Mouse (Mus musculus) CH12.LX (cell line): ENCODE measurements around the gene Exosc7. TPM values are rescaled to one million over a fixed set of nuclear protein-coding genes. Genes with fewer than 3 reads are reported as not detected.

Experiments
- DNase-seq: peaks from one replicate; pipeline ENCODE4 v3.0.0-alpha.2; 2013; ENCODE audit errors: extremely low read depth
- H3K27ac ChIP-seq: 2 replicates; pipeline ENCODE4 v1.5.1; 2012; ENCODE audit warnings: low read depth, mild to moderate bottlenecking, control low read depth, moderate library complexity; ENCODE audit not compliant: insufficient read depth
- H3K27me3 ChIP-seq: replicated peaks from 2 replicates; pipeline ENCODE3; 2012; ENCODE audit warnings: inconsistent platforms
- H3K36me3 ChIP-seq, 2 experiments: replicated peaks in 1 of 2; 2 replicates each; pipeline versions ENCODE3 to v1.6.1; 2012; ENCODE audit warnings: inconsistent platforms in 1 of 2, low read length in 1 of 2, mild to moderate bottlenecking in 1 of 2, mixed read lengths in 1 of 2, moderate library complexity in 1 of 2; ENCODE audit not compliant: control insufficient read depth in 1 of 2, insufficient read depth in 1 of 2
- H3K4me1 ChIP-seq, 2 experiments: 2 replicates each; pipeline ENCODE4 v1.6.1; 2012; ENCODE audit warnings: inconsistent platforms in 1 of 2, moderate library complexity in 1 of 2; ENCODE audit not compliant: insufficient read depth in 2 of 2, control insufficient read depth in 1 of 2
- H3K4me2 ChIP-seq: 2 replicates; pipeline ENCODE4 v1.6.1; 2012; ENCODE audit warnings: low read depth, mild to moderate bottlenecking, control low read depth; ENCODE audit not compliant: poor library complexity, insufficient read depth, severe bottlenecking
- H3K4me3 ChIP-seq, 3 experiments: fragments of 150-350 bp in 1 of 3; sonication (generic) in 1 of 3; replicated peaks in 1 of 3; 2 replicates each; pipeline versions ENCODE3 to v1.5.1; 2011 to 2012; ENCODE audit warnings: low read depth in 2 of 3, low read length in 2 of 3, mild to moderate bottlenecking in 2 of 3, moderate library complexity in 2 of 3, control low read depth in 1 of 3, improper control_type of control experiment in 1 of 3, inconsistent platforms in 1 of 3, mixed read lengths in 1 of 3; ENCODE audit not compliant: poor library complexity in 1 of 3
- H3K79me2 ChIP-seq: replicated peaks from 2 replicates; pipeline ENCODE4 v1.6.1; 2012; ENCODE audit warnings: mild to moderate bottlenecking, moderate library complexity; ENCODE audit not compliant: control insufficient read depth, poor library complexity, insufficient read depth, severe bottlenecking; ENCODE audit errors: extremely low read depth
- H3K9ac ChIP-seq: 2 replicates; pipeline ENCODE4 v1.6.1; 2012; ENCODE audit warnings: low read depth, mild to moderate bottlenecking, control low read depth, moderate library complexity; ENCODE audit not compliant: insufficient read depth
- H3K9me3 ChIP-seq: replicated peaks from 2 replicates; pipeline ENCODE3; 2012; ENCODE audit warnings: low read length, inconsistent platforms, mixed read lengths
- BHLHE40 ChIP-seq: IDR thresholded peaks from 2 replicates; pipeline ENCODE4 v1.6.1; 2011; ENCODE audit warnings: mild to moderate bottlenecking, low read depth, low read length, improper control_type of control experiment
- CTCF ChIP-seq, 2 experiments: IDR thresholded peaks in 1 of 2; conservative IDR thresholded peaks in 1 of 2; 2 replicates each; pipeline ENCODE4 v1.5.1; 2011 to 2012; ENCODE audit warnings: low read depth in 2 of 2, low read length in 2 of 2, improper control_type of control experiment in 1 of 2, inconsistent platforms in 1 of 2, mild to moderate bottlenecking in 1 of 2, moderate library complexity in 1 of 2
- E2F4 ChIP-seq: IDR thresholded peaks from 2 replicates; pipeline ENCODE4 v1.6.1; 2011; ENCODE audit warnings: low read depth, low read length, improper control_type of control experiment; ENCODE audit not compliant: insufficient replicate concordance
- EP300 ChIP-seq: IDR thresholded peaks from 2 replicates; pipeline ENCODE4 v1.6.1; 2011; ENCODE audit warnings: low read length, improper control_type of control experiment
- ETS1 ChIP-seq: conservative IDR thresholded peaks from 2 replicates; pipeline ENCODE4 v1.6.1; 2012; ENCODE audit warnings: low read depth, mild to moderate bottlenecking, inconsistent platforms, low read length, improper control_type of control experiment, moderate library complexity
- HCFC1 ChIP-seq: IDR thresholded peaks from 2 replicates; pipeline ENCODE4 v1.6.1; 2012; ENCODE audit warnings: low read depth, mild to moderate bottlenecking, inconsistent platforms, low read length, improper control_type of control experiment
- JUN ChIP-seq: IDR thresholded peaks from 2 replicates; pipeline ENCODE4 v1.6.1; 2011; ENCODE audit warnings: low read depth, mild to moderate bottlenecking, low read length, improper control_type of control experiment, moderate library complexity; ENCODE audit not compliant: insufficient read depth
- JUND ChIP-seq: conservative IDR thresholded peaks from 2 replicates; pipeline ENCODE4 v1.6.1; 2011; ENCODE audit warnings: low read depth, low read length, improper control_type of control experiment
- KAT2A ChIP-seq: IDR thresholded peaks from 2 replicates; pipeline ENCODE4 v1.6.1; 2012; ENCODE audit warnings: low read length, improper control_type of control experiment, inconsistent platforms; ENCODE audit not compliant: insufficient replicate concordance
- MAFK ChIP-seq: IDR thresholded peaks from 2 replicates; pipeline ENCODE4 v1.6.1; 2011; ENCODE audit warnings: low read length, improper control_type of control experiment; ENCODE audit not compliant: insufficient replicate concordance
- MEF2A ChIP-seq: IDR thresholded peaks from 2 replicates; pipeline ENCODE4 v1.6.1; 2014; ENCODE audit warnings: low read depth, mild to moderate bottlenecking, inconsistent platforms, low read length, improper control_type of control experiment, borderline replicate concordance
- MXI1 ChIP-seq: IDR thresholded peaks from 2 replicates; pipeline ENCODE4 v1.6.1; 2011; ENCODE audit warnings: mild to moderate bottlenecking, low read depth, low read length, improper control_type of control experiment
- NELFE ChIP-seq: IDR thresholded peaks from 2 replicates; pipeline ENCODE4 v1.6.1; 2011; ENCODE audit warnings: low read depth, low read length, improper control_type of control experiment
- POLR2AphosphoS2 ChIP-seq: IDR thresholded peaks from 2 replicates; pipeline ENCODE4 v1.6.1; 2011; ENCODE audit warnings: low read depth, low read length, improper control_type of control experiment
- RAD21 ChIP-seq: IDR thresholded peaks from 2 replicates; pipeline ENCODE4 v1.6.1; 2011; ENCODE audit warnings: low read depth, mild to moderate bottlenecking, low read length, improper control_type of control experiment, moderate library complexity
- TBP ChIP-seq: conservative IDR thresholded peaks from 2 replicates; pipeline ENCODE4 v1.6.1; 2011; ENCODE audit warnings: low read depth, low read length, improper control_type of control experiment
- TCF12 ChIP-seq: IDR thresholded peaks from 2 replicates; pipeline ENCODE4 v1.6.1; 2014; ENCODE audit warnings: low read depth, mild to moderate bottlenecking, inconsistent platforms, low read length, improper control_type of control experiment
- USF1 ChIP-seq: IDR thresholded peaks from 2 replicates; pipeline ENCODE4 v1.6.1; 2014; ENCODE audit warnings: low read depth, mild to moderate bottlenecking, inconsistent platforms, low read length, improper control_type of control experiment
- ZC3H11A ChIP-seq: IDR thresholded peaks from 2 replicates; pipeline ENCODE4 v1.6.1; 2012; ENCODE audit warnings: low read depth, mild to moderate bottlenecking, inconsistent platforms, low read length, improper control_type of control experiment
- ZKSCAN1 ChIP-seq: IDR thresholded peaks from 2 replicates; pipeline ENCODE4 v1.6.1; 2012; ENCODE audit warnings: low read depth, inconsistent platforms, low read length, improper control_type of control experiment, borderline replicate concordance
- ZMIZ1 ChIP-seq: IDR thresholded peaks from 2 replicates; pipeline ENCODE4 v1.6.1; 2012; ENCODE audit warnings: low read depth, mild to moderate bottlenecking, inconsistent platforms, low read length, improper control_type of control experiment
- ZNF384 ChIP-seq: IDR thresholded peaks from 2 replicates; pipeline ENCODE4 v1.6.1; 2012; ENCODE audit warnings: low read depth, low read length, improper control_type of control experiment, inconsistent platforms
- dilution Hi-C: fragments of 300-500 bp; cut with MboI; formaldehyde crosslinking; loops from 2 replicates; pipeline ENCODE4 v1.14.3; 2020; ENCODE audit warnings: low sequenced_read_pairs; ENCODE audit not compliant: extremely low pct_unique_long_range_greater_than_20kb, extremely low pct_ligation_motif_present
- in situ Hi-C: fragments of 300-500 bp; cut with MboI; formaldehyde crosslinking; loops from 3 replicates; pipeline ENCODE4 v1.14.3; 2019; ENCODE audit warnings: low sequenced_read_pairs, low pct_ligation_motif_present, low pct_unique_long_range_greater_than_20kb, mixed read lengths
- polyA plus RNA-seq: library from polyadenylated mRNA; unstranded; fragments of >175 nt; gene quantifications from 2 replicates; pipeline ENCODE4 v1.2.1, GENCODE M21; 2012; ENCODE audit warnings: low read depth; ENCODE audit not compliant: insufficient read length
- total RNA-seq, 2 experiments: library from RNA; depleted of rRNA; stranded (reverse); fragments of 300-350 nt in 1 of 2; fragments of >200 nt in 1 of 2; gene quantifications; 2 replicates each; pipeline ENCODE4 v1.2.3; 2012 to 2014

Exosc7 gene
- total and polyA plus RNA-seq, 3 experiments: 135 to 143 (median 139) TPM

DNA sequence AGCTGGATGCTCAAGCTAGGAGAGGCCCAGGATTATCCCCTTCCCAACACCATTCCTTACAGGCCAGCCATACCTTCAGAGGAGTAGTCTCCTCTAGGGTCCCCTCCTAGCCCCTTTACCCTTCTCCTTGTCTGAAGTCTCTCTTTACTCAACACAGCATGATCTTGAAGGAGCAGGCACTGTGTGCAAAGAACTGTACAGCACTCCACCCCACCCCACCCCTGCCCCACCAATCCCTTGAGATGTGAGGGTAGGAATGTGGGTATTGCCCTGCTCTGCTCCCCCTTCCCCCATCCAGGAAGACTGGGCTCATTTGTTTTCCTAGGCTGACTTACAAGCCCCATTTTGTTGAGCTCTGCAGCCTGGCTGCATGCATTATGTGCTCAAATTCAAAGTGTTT lies 8.7 kb upstream of the Exosc7 start:
- in situ Hi-C loops: no loop called here
- H3K4me1 ChIP-seq: peaks cover 0 to 30% of the 10 kb centered on the region in 2 experiments; a peak in 3 of 4 replicates
- no peak overlapping the region for H3K4me2 ChIP-seq
- H3K9me3 ChIP-seq: no peaks in the 10 kb centered on the region
- no peak overlapping the region for H3K4me3 ChIP-seq
- H3K36me3 ChIP-seq: peaks cover 27 to 87% of the 10 kb centered on the region in 2 experiments
- dilution Hi-C loops: no loop called here
- no peak for DNase-seq
- H3K9ac ChIP-seq: no peak overlapping the region
- H3K27me3 ChIP-seq: no peaks in the 10 kb centered on the region
- no peak for TF ChIP-seq NELFE
- no peak for TF ChIP-seq CTCF (conservative IDR thresholded peaks at IDR 0.05 in 1 of 2, IDR thresholded peaks at IDR 0.05 in 1 of 2; ENCODE audit: low read depth in 2 of 2, low read length in 2 of 2)
- no peak for TF ChIP-seq RAD21
- TF ChIP-seq POLR2AphosphoS2: no peak
- no peak for TF ChIP-seq BHLHE40
- TF ChIP-seq HCFC1: no peak
- TF ChIP-seq MXI1: no peak
- TF ChIP-seq TBP: no peak
- TF ChIP-seq ETS1: no peak
- no peak for TF ChIP-seq TCF12
- TF ChIP-seq ZNF384: no peak
- TF ChIP-seq USF1: no peak
- TF ChIP-seq, all 38 proteins: peak for 0
- Histone ChIP-seq H3K27ac (no peak overlapping the region), H3K79me2 (peaks cover 18% of the 10 kb centered on the region)

- no peaks in the 10 kb centered on the region for H3K9me3 ChIP-seq
- no peak overlapping the region for H3K27ac ChIP-seq
- H3K4me2 ChIP-seq: no peak overlapping the region
- dilution Hi-C loops (no loop called here), in situ Hi-C loops (no loop called here)
- no peaks in the 10 kb centered on the region for H3K27me3 ChIP-seq
- peaks cover 39% of the 10 kb centered on the region for H3K79me2 ChIP-seq
- no peak for TF ChIP-seq HCFC1
- no peak for TF ChIP-seq ZMIZ1
- no peak for TF ChIP-seq KAT2A
- TF ChIP-seq USF1: no peak
- no peak for TF ChIP-seq JUND
- no peak for TF ChIP-seq RAD21
- TF ChIP-seq EP300: no peak
- TF ChIP-seq CTCF (conservative IDR thresholded peaks at IDR 0.05 in 1 of 2, IDR thresholded peaks at IDR 0.05 in 1 of 2; ENCODE audit: low read depth in 2 of 2, low read length in 2 of 2): no peak
- no peak for TF ChIP-seq ZC3H11A
- TF ChIP-seq MXI1: no peak
- no peak for TF ChIP-seq ZKSCAN1
- no peak for TF ChIP-seq MAFK
- no peak for TF ChIP-seq POLR2AphosphoS2
- TF ChIP-seq ZNF384: no peak
- no peak for TF ChIP-seq E2F4
- TF ChIP-seq MEF2A: no peak
- no peak for TF ChIP-seq JUN
- TF ChIP-seq TCF12: no peak
- no peak for TF ChIP-seq ETS1
- no peak for DNase-seq
- no peak overlapping the region for H3K4me3 ChIP-seq
- no peak overlapping the region for H3K9ac ChIP-seq
- peaks cover 0 to 56% of the 10 kb centered on the region in 2 experiments; a peak in 3 of 4 replicates for H3K4me1 ChIP-seq
- H3K36me3 ChIP-seq: peaks cover 13 to 75% of the 10 kb centered on the region in 2 experiments
Measured at GRCm38 (mm10) chr9:123107186-123107585, 5.8 kb upstream of the Exosc7 start.
